Mouse (Mus musculus) erythroblast, embryonic 14.5 days (primary cell): Measurements from ENCODE around the gene Ffar1. TPM values are rescaled to one million over a fixed set of nuclear protein-coding genes. Genes with fewer than 3 reads are reported as not detected.

Experiments used
- H3K27me3 ChIP-seq: 2 replicates; pipeline ENCODE4 v1.6.1; 2012; ENCODE audit warnings: inconsistent platforms; ENCODE audit not compliant: control insufficient read depth
- H3K36me3 ChIP-seq: 2 replicates; pipeline ENCODE4 v1.6.1; 2012; ENCODE audit warnings: mild to moderate bottlenecking, inconsistent platforms; ENCODE audit not compliant: control insufficient read depth
- H3K4me1 ChIP-seq: 2 replicates; pipeline ENCODE4 v1.6.1; 2012; ENCODE audit warnings: inconsistent platforms; ENCODE audit not compliant: control insufficient read depth
- H3K4me3 ChIP-seq: replicated peaks from 2 replicates; pipeline ENCODE3; 2012; ENCODE audit warnings: moderate library complexity, mild to moderate bottlenecking, inconsistent platforms
- H3K9me3 ChIP-seq: 2 replicates; pipeline ENCODE4 v1.6.1; 2012; ENCODE audit warnings: low read length, inconsistent platforms, mixed read lengths; ENCODE audit not compliant: control insufficient read depth
- GATA1 ChIP-seq: IDR thresholded peaks from 2 replicates; pipeline ENCODE4 v1.6.1; 2012; ENCODE audit warnings: low read length, inconsistent platforms, mixed read lengths
- TAL1 ChIP-seq: IDR thresholded peaks from 3 replicates; pipeline ENCODE4 v1.6.1; 2012; ENCODE audit warnings: low read length, inconsistent platforms, mixed read lengths
- polyA plus RNA-seq: library from polyadenylated mRNA; stranded (reverse); fragments of >175 nt; gene quantifications from 2 replicates; pipeline ENCODE4 v1.2.3, GENCODE M21; 2012

The Ffar1 gene
- polyA plus RNA-seq, 1 experiment = not detected

GRCm38 (mm10) chr7:30887568-30888188, 26.3 kb upstream of the Ffar1 start:
- H3K36me3 ChIP-seq = no peaks in the 10 kb centered on the region
- no peaks in the 10 kb centered on the region for H3K9me3 ChIP-seq
- H3K27me3 ChIP-seq = no peaks in the 10 kb centered on the region
- no peaks in the 10 kb centered on the region for H3K4me1 ChIP-seq
- no peak for TF ChIP-seq GATA1
- TF ChIP-seq TAL1 = no peak
- H3K4me3 ChIP-seq = no peak overlapping the region

GRCm38 (mm10) chr7:30886852-30887251, 25.5 kb upstream of the Ffar1 start:
- Histone ChIP-seq H3K4me1 (no peaks in the 10 kb centered on the region), H3K36me3 (no peaks in the 10 kb centered on the region)
- no peak for TF ChIP-seq TAL1
- no peak for TF ChIP-seq GATA1

GRCm38 (mm10) chr7:30884047-30884446, 22.7 kb upstream of the Ffar1 start:
- H3K4me1 ChIP-seq = no peaks in the 10 kb centered on the region
- H3K36me3 ChIP-seq = no peaks in the 10 kb centered on the region
- no peak overlapping the region for H3K4me3 ChIP-seq
- no peaks in the 10 kb centered on the region for H3K9me3 ChIP-seq
- H3K27me3 ChIP-seq = no peaks in the 10 kb centered on the region
- TF ChIP-seq TAL1 = no peak
- no peak for TF ChIP-seq GATA1

More at GRCm38 (mm10) chr7:30886852-30887251, 25.5 kb upstream of the Ffar1 start:
- H3K27me3 ChIP-seq = no peaks in the 10 kb centered on the region
- H3K4me3 ChIP-seq = no peak overlapping the region
- no peaks in the 10 kb centered on the region for H3K9me3 ChIP-seq

- TF ChIP-seq GATA1 = no peak
- no peak for TF ChIP-seq TAL1
- no peak overlapping the region for H3K4me3 ChIP-seq
- no peaks in the 10 kb centered on the region for H3K9me3 ChIP-seq
- H3K4me1 ChIP-seq = no peaks in the 10 kb centered on the region
- H3K27me3 ChIP-seq = no peaks in the 10 kb centered on the region
- H3K36me3 ChIP-seq = no peaks in the 10 kb centered on the region
These were observed 20.0 kb upstream of the Ffar1 start for GRCm38 (mm10) chr7:30881367-30881766.

GRCm38 (mm10) chr7:30880176-30880575, 18.8 kb upstream of the Ffar1 start, which contains the start of gene Cd22:
Gene Cd22, minus strand, starts transcription at chr7:30880342.
- TF ChIP-seq GATA1 (no peak), TAL1 (no peak)

GRCm38 (mm10) chr7:30878950-30879349, 17.6 kb upstream of the Ffar1 start:
- Histone ChIP-seq H3K36me3 (no peaks in the 10 kb centered on the region), H3K4me3 (no peak overlapping the region), H3K27me3 (no peaks in the 10 kb centered on the region), H3K9me3 (no peaks in the 10 kb centered on the region), H3K4me1 (no peaks in the 10 kb centered on the region)
- no peak for TF ChIP-seq TAL1
- no peak for TF ChIP-seq GATA1

More at GRCm38 (mm10) chr7:30880176-30880575, 18.8 kb upstream of the Ffar1 start, which contains the start of gene Cd22:
- H3K4me3 ChIP-seq = no peak within 1 kb of the TSS
- no peaks in the 10 kb centered on the region for H3K4me1 ChIP-seq
- no peaks in the 10 kb centered on the region for H3K9me3 ChIP-seq
- no peaks in the 10 kb centered on the region for H3K27me3 ChIP-seq
- no peaks in the 10 kb centered on the region for H3K36me3 ChIP-seq

- H3K4me3 ChIP-seq = no peak overlapping the region
- H3K9me3 ChIP-seq = no peaks in the 10 kb centered on the region
- H3K27me3 ChIP-seq = no peaks in the 10 kb centered on the region
- TF ChIP-seq TAL1 = no peak
- no peak for TF ChIP-seq GATA1
- H3K4me1 ChIP-seq = no peaks in the 10 kb centered on the region
- H3K36me3 ChIP-seq = no peaks in the 10 kb centered on the region
These were observed 11.7 kb upstream of the Ffar1 start for GRCm38 (mm10) chr7:30873083-30873482.

- peaks cover 3% of the 10 kb centered on the region for H3K4me1 ChIP-seq
- no peaks in the 10 kb centered on the region for H3K9me3 ChIP-seq
- TF ChIP-seq TAL1 (no peak), GATA1 (no peak)
- no peaks in the 10 kb centered on the region for H3K36me3 ChIP-seq
- H3K4me3 ChIP-seq = no peak overlapping the region
- H3K27me3 ChIP-seq = no peaks in the 10 kb centered on the region
These were observed 2.0 kb upstream of the Ffar1 start for GRCm38 (mm10) chr7:30863386-30863785.

GRCm38 (mm10) chr7:30859635-30860402, 1.5 kb downstream of the Ffar1 start:
- H3K4me1 ChIP-seq = peaks cover 3% of the 10 kb centered on the region
- TF ChIP-seq GATA1 = no peak
- TF ChIP-seq TAL1 = no peak
- H3K27me3 ChIP-seq = no peaks in the 10 kb centered on the region
- no peak overlapping the region for H3K4me3 ChIP-seq
- no peaks in the 10 kb centered on the region for H3K9me3 ChIP-seq
- no peaks in the 10 kb centered on the region for H3K36me3 ChIP-seq

GRCm38 (mm10) chr7:30859290-30859634, 2.1 kb downstream of the Ffar1 start:
- Histone ChIP-seq H3K4me1 (peaks cover 3% of the 10 kb centered on the region), H3K4me3 (no peak overlapping the region), H3K36me3 (no peaks in the 10 kb centered on the region), H3K27me3 (no peaks in the 10 kb centered on the region), H3K9me3 (no peaks in the 10 kb centered on the region)
- no peak for TF ChIP-seq TAL1
